9 mouse cellular contexts compared by ENCODE assay signal in genomic region chr8:34622177-34623114, GRCm38 (mm10).
A peak's percentile ranks its signal among the peaks of the same experiment; 100 is the strongest.
DNase-seq lines count a peak whose midpoint lies in the region; ATAC-seq lines count a peak whose summit lies in the region.
"Had no signal": no experiment of that assay in that cellular context is flagged by ENCODE, and none has a peak within 500 bp of the region (broad histone marks: within the 10 kb centered on the region; RNA-seq: fewer than 3 reads in every experiment).

No protein-coding gene starts in this region.

- H3K27me3 ChIP-seq in liver, embryonic 15.5 days = no peaks in the 10 kb centered on the region
- H3K27me3 ChIP-seq: forebrain, embryonic 12.5 days had no signal

- peak overlapping the region; percentile 20 for H3K4me2 ChIP-seq in liver, embryonic 15.5 days
- H3K4me2 ChIP-seq: forebrain, embryonic 12.5 days had no signal

- WGBS in liver, embryonic 15.5 days (ENCODE audit: insufficient replicate concordance) = 43% methylated on average over 25 of the region's 25 CpGs

- H3K9ac ChIP-seq in liver, embryonic 15.5 days = no peak overlapping the region
- H3K9ac ChIP-seq: forebrain, embryonic 12.5 days had no signal

- no peaks in the 10 kb centered on the region for H3K4me1 ChIP-seq in liver, embryonic 15.5 days (replicated peaks)

- no peak overlapping the region for H3K27ac ChIP-seq in liver, embryonic 15.5 days (replicated peaks)
- H3K27ac ChIP-seq: forebrain, embryonic 12.5 days had no signal

- no peaks in the 10 kb centered on the region for H3K9me3 ChIP-seq in liver, embryonic 15.5 days (replicated peaks)
- H3K9me3 ChIP-seq: forebrain, embryonic 12.5 days had no signal

- peak; percentile 28 for DNase-seq in lung, postnatal 25 days (ENCODE audit: low spot score)
- DNase-seq in lung, postnatal 10 days = no peak
- DNase-seq in adrenal gland, postnatal 10 days = peak; percentile 41
- peak; percentile 25 for DNase-seq in urinary bladder, adult 2 months (ENCODE audit: low spot score)
- no peak for DNase-seq in right cerebral cortex, postnatal 36 days (ENCODE audit: low spot score in 2 of 2)
- no peak for DNase-seq in embryo, embryonic 11 days
- DNase-seq in gastrocnemius, postnatal 10 days = no peak

- no peak overlapping the region for H3K4me3 ChIP-seq in liver, embryonic 15.5 days (replicated peaks)
- H3K4me3 ChIP-seq: forebrain, embryonic 12.5 days had no signal

- ATAC-seq in liver, embryonic 15.5 days (ENCODE audit: insufficient read depth) = peak; percentile 12; the same call in 1 of the 2 replicates

- H3K36me3 ChIP-seq in liver, embryonic 15.5 days (replicated peaks) = no peaks in the 10 kb centered on the region
- H3K36me3 ChIP-seq: forebrain, embryonic 12.5 days had no signal

Comparison
In these comparisons a context has a peak if more than half of its experiments do, and no peak if none do; other contexts are left out.
1. DNase-seq: peak in lung, postnatal 25 days (single experiment), adrenal gland, postnatal 10 days (single experiment) and urinary bladder, adult 2 months (single experiment); none in lung, postnatal 10 days (single experiment), right cerebral cortex, postnatal 36 days (0 of 2), embryo, embryonic 11 days (single experiment) and gastrocnemius, postnatal 10 days (single experiment).